Mouse (Mus musculus) liver, embryonic 12.5 days (tissue): Measurements from ENCODE around the gene Psrc1. TPM values are rescaled to one million over a fixed set of nuclear protein-coding genes. Genes with fewer than 3 reads are reported as not detected.

Source experiments
- ATAC-seq: fragments of 200-750 bp; cut with Nextera tagmentation; 2 replicates; pipeline ENCODE4 v1.8.0; 2017; ENCODE audit warnings: moderate number of reproducible peaks, mild to moderate bottlenecking, moderate library complexity
- H3K27ac ChIP-seq: fragments of 300-500 bp; sonication (generic); 2 replicates; pipeline ENCODE4 v1.5.1; 2016; ENCODE audit warnings: mild to moderate bottlenecking
- H3K27me3 ChIP-seq: fragments of 300-500 bp; sonication (generic); replicated peaks from 2 replicates; pipeline ENCODE4 v1.6.1; 2016; ENCODE audit warnings: mild to moderate bottlenecking, moderate library complexity
- H3K36me3 ChIP-seq: fragments of 300-500 bp; sonication (generic); 2 replicates; pipeline ENCODE4 v1.6.1; 2016; ENCODE audit warnings: mild to moderate bottlenecking, moderate library complexity
- H3K4me1 ChIP-seq: fragments of 300-500 bp; sonication (generic); 2 replicates; pipeline ENCODE4 v1.6.1; 2016
- H3K4me2 ChIP-seq: fragments of 300-500 bp; sonication (generic); 2 replicates; pipeline ENCODE4 v1.6.1; 2016; ENCODE audit warnings: mild to moderate bottlenecking, moderate library complexity
- H3K4me3 ChIP-seq: fragments of 300-500 bp; sonication (generic); 2 replicates; pipeline ENCODE4 v1.5.1; 2016; ENCODE audit warnings: mild to moderate bottlenecking, moderate library complexity
- H3K9ac ChIP-seq: fragments of 300-500 bp; sonication (generic); 2 replicates; pipeline ENCODE4 v1.6.1; 2016; ENCODE audit warnings: mild to moderate bottlenecking, moderate library complexity
- H3K9me3 ChIP-seq: fragments of 300-500 bp; sonication (generic); replicated peaks from 2 replicates; pipeline ENCODE4 v1.6.1; 2016; ENCODE audit warnings: mild to moderate bottlenecking, moderate library complexity
- WGBS: fragments of 180-500 bp; shearing (Covaris S2); methylation state at CpG from one replicate; pipeline ENCODE4 v1.1.7; 2016; ENCODE audit not compliant: insufficient replicate concordance; 5-methylcytosine and 5-hydroxymethylcytosine counted together
- polyA plus RNA-seq: library from polyadenylated mRNA; unstranded; fragments of >200 nt; fragmentation: Nextera tagmentation; extraction: Ambion mirVana; gene quantifications from 2 replicates; pipeline ENCODE4 v1.2.1, GENCODE M21; 2016

Gene Psrc1
- polyA plus RNA-seq, 1 experiment from 2014 or later: 21.2 TPM

- Histone ChIP-seq H3K9me3 (peaks cover 20% of the 10 kb centered on the region; the same call in 1 of the 2 replicates), H3K27me3 (peaks cover 37% of the 10 kb centered on the region), H3K27ac (no peak overlapping the region), H3K4me1 (peaks cover 14% of the 10 kb centered on the region), H3K36me3 (0 out of 2 replicates have a peak, but pooled peaks cover 5% of the 10 kb centered on the region), H3K4me3 (no peak overlapping the region), H3K4me2 (no peak overlapping the region), H3K9ac (no peak overlapping the region)
- WGBS: 65% methylated on average over 8 of the region's 8 CpGs
- no peak for ATAC-seq
Measured at GRCm38 (mm10) chr3:108411754-108412121, 28.1 kb downstream of the Psrc1 start.

GRCm38 (mm10) chr3:108413634-108414360 lies 30.2 kb downstream of the Psrc1 start:
- Histone ChIP-seq H3K4me2 (no peak overlapping the region), H3K9me3 (peaks cover 20% of the 10 kb centered on the region; the same call in 1 of the 2 replicates), H3K4me3 (no peak overlapping the region), H3K36me3 (0 out of 2 replicates have a peak, but pooled peaks cover 5% of the 10 kb centered on the region), H3K27ac (no peak overlapping the region), H3K27me3 (peaks cover 49% of the 10 kb centered on the region), H3K4me1 (peaks cover 14% of the 10 kb centered on the region), H3K9ac (no peak overlapping the region)
- no peak for ATAC-seq
- WGBS: 88% methylated on average over 35 of the region's 35 CpGs

- Histone ChIP-seq H3K9me3 (peaks cover 20% of the 10 kb centered on the region; the same call in 1 of the 2 replicates), H3K9ac (peak within 1 kb of the TSS; percentile 71), H3K27me3 (peaks cover 63% of the 10 kb centered on the region), H3K27ac (no peak within 1 kb of the TSS), H3K4me2 (peak within 1 kb of the TSS; percentile 99), H3K4me1 (peaks cover 14% of the 10 kb centered on the region), H3K4me3 (peak within 1 kb of the TSS; percentile 68), H3K36me3 (0 out of 2 replicates have a peak, but pooled peaks cover 5% of the 10 kb centered on the region)
- WGBS: 8% methylated on average over 62 of the region's 67 CpGs
- peak; percentile 17; the same call in 1 of the 2 replicates for ATAC-seq
Measured at GRCm38 (mm10) chr3:108414857-108415830, 31.5 kb downstream of the Psrc1 start, which contains the start of gene Celsr2. Gene Celsr2, minus strand, starts transcription at chr3:108415552.

GRCm38 (mm10) chr3:108415831-108416223 lies 32.2 kb downstream of the Psrc1 start:
- Histone ChIP-seq H3K27ac (no peak overlapping the region), H3K9ac (peak overlapping the region; percentile 71), H3K4me2 (peak overlapping the region; percentile 99), H3K4me3 (peak overlapping the region; percentile 68), H3K27me3 (peaks cover 63% of the 10 kb centered on the region), H3K4me1 (peaks cover 14% of the 10 kb centered on the region), H3K36me3 (0 out of 2 replicates have a peak, but pooled peaks cover 5% of the 10 kb centered on the region), H3K9me3 (peaks cover 20% of the 10 kb centered on the region; the same call in 1 of the 2 replicates)
- under 1% methylated on average over 48 of the region's 48 CpGs for WGBS
- ATAC-seq: peak; percentile 68; the same call in 1 of the 2 replicates

- H3K9ac ChIP-seq: no peak overlapping the region
- H3K4me1 ChIP-seq: peaks cover 11% of the 10 kb centered on the region
- no peak overlapping the region for H3K4me2 ChIP-seq
- WGBS: 39% methylated on average over 6 of the region's 6 CpGs
- H3K27me3 ChIP-seq: peaks cover 21% of the 10 kb centered on the region
- ATAC-seq: no peak
- H3K36me3 ChIP-seq: peaks cover 31% of the 10 kb centered on the region
- no peak overlapping the region for H3K27ac ChIP-seq
- no peaks in the 10 kb centered on the region for H3K9me3 ChIP-seq
- H3K4me3 ChIP-seq: no peak overlapping the region
Measured at GRCm38 (mm10) chr3:108423006-108423405, 39.4 kb downstream of the Psrc1 start.

DNA sequence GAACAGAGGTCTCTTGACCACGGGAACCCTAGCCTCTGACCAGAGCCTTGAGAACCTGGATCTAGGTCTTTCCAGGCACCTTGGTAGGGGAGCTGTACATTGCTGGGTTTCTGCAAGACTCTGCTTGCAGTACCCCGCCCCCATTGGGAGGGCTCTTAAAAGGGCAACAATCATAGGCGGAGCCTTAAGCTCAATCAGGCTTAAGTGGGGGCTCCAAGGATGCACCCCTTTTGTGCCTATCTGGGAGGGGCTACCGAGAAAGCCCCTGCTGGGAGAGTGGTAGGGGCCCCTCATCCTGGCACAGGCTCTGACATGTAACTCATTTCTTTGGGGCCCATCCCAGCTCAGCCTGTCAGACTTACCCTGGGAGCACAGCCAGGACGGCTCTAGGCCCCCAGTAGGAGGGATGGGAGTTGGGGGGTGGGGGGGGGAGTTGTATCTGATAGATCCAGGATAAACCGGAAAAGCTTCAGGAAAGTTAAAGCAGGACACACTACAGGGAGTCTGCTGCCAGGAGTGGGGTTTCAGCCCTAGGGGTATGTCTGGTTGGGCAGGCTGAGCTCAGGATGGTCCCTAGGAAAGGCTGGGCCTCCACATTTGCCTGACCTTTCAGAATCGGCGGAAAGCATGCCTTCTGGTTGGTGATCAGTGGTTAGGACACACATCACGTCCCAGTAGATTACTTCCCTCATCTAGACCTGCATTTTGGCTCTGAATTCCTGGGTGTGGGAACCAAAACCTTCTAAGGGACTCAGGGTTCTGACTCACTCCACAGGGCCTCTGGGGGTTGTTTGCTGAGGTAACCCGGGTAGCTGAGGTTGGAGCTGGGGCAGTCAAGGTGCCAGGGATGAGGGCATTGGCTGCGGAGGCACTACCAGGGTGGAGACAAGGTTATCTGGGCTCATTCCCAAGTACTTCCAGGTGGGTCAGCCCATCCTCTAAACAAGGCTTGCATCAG lies 40.5 kb downstream of the Psrc1 start:
- peaks cover 43% of the 10 kb centered on the region for H3K36me3 ChIP-seq
- WGBS: 27% methylated on average over 11 of the region's 11 CpGs
- peaks cover 11% of the 10 kb centered on the region for H3K4me1 ChIP-seq
- H3K27ac ChIP-seq: no peak overlapping the region
- no peak overlapping the region for H3K9ac ChIP-seq
- peaks cover 10% of the 10 kb centered on the region; the same call in 1 of the 2 replicates for H3K27me3 ChIP-seq
- peak overlapping the region; percentile 30 for H3K4me2 ChIP-seq
- H3K4me3 ChIP-seq: no peak overlapping the region
- no peaks in the 10 kb centered on the region for H3K9me3 ChIP-seq
- peak; percentile 33; the same call in 1 of the 2 replicates for ATAC-seq

DNA sequence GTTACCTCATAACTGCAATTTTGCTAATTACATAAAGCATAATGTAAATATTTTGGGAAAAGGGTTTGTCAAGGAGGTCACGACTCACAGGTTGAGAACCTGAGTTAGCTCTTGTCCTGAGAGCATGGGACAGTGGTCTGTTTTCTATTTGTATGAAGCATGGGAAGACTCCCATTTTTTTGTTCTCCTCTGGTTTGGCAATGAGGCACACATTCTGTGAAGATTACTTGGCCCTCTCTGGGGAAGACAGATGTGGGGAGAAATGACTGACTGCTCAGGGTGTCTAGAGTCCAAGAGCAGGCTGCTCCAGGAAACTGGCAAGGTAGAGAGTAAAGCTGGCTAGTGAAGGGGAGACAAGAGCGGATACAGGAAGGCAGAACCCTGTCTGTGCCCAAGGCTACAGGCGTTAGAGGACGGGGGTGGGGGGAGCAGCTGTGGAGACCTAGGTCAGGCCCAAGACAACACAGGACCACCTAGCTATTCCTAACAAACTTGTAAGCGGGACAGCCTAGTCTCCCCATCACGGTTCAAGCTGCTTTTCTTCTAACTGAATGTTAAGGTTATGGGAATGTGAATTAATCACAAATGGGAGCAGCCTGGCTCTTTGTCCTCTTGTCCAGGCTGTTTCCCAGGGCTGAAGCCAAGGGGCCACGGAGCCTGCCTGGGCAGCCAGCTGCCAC lies 41.4 kb downstream of the Psrc1 start:
- Histone ChIP-seq H3K27me3 (0 out of 2 replicates have a peak, but pooled peaks cover under 1% of the 10 kb centered on the region), H3K9ac (no peak overlapping the region), H3K4me1 (peaks cover 11% of the 10 kb centered on the region), H3K4me3 (no peak overlapping the region), H3K27ac (no peak overlapping the region), H3K4me2 (no peak overlapping the region), H3K36me3 (peaks cover 52% of the 10 kb centered on the region), H3K9me3 (no peaks in the 10 kb centered on the region)
- 78% methylated on average over 7 of the region's 7 CpGs for WGBS
- ATAC-seq: no peak

DNA sequence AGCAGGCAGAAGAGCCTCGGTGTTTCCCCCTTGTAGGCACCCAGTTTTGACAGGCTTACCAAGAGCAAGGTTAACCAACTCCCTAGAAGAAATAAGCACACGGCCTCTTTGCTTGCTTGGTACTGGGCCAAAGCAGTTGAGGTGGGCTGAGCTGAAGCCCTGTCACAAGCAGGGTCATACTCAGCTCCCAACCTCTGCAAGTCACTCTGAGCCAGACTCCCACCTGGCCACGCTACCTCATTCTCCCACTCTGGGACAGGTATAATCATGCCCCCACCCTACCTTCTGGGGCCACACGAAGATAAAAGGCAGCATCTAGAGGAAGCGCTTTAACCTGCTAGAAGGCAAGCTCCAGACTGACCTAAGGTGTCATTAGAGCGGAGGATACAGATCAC lies 42.0 kb downstream of the Psrc1 start:
- Histone ChIP-seq H3K4me2 (no peak overlapping the region), H3K4me1 (peaks cover 11% of the 10 kb centered on the region), H3K36me3 (peaks cover 58% of the 10 kb centered on the region), H3K9ac (no peak overlapping the region), H3K4me3 (no peak overlapping the region), H3K27me3 (no peaks in the 10 kb centered on the region), H3K27ac (no peak overlapping the region), H3K9me3 (no peaks in the 10 kb centered on the region)
- ATAC-seq: no peak
- 87% methylated on average over 6 of the region's 6 CpGs for WGBS

- no peak overlapping the region for H3K9ac ChIP-seq
- no peaks in the 10 kb centered on the region for H3K4me1 ChIP-seq
- H3K27ac ChIP-seq: no peak overlapping the region
- no peak overlapping the region for H3K4me2 ChIP-seq
- ATAC-seq: no peak
- H3K27me3 ChIP-seq: no peaks in the 10 kb centered on the region
- whole genome bisulfite sequencing: 85% methylated on average over 13 of the region's 13 CpGs
- no peaks in the 10 kb centered on the region for H3K9me3 ChIP-seq
- H3K4me3 ChIP-seq: no peak overlapping the region
- H3K36me3 ChIP-seq: peaks cover 99% of the 10 kb centered on the region
Measured at GRCm38 (mm10) chr3:108432542-108433187, 49.0 kb downstream of the Psrc1 start.

DNA sequence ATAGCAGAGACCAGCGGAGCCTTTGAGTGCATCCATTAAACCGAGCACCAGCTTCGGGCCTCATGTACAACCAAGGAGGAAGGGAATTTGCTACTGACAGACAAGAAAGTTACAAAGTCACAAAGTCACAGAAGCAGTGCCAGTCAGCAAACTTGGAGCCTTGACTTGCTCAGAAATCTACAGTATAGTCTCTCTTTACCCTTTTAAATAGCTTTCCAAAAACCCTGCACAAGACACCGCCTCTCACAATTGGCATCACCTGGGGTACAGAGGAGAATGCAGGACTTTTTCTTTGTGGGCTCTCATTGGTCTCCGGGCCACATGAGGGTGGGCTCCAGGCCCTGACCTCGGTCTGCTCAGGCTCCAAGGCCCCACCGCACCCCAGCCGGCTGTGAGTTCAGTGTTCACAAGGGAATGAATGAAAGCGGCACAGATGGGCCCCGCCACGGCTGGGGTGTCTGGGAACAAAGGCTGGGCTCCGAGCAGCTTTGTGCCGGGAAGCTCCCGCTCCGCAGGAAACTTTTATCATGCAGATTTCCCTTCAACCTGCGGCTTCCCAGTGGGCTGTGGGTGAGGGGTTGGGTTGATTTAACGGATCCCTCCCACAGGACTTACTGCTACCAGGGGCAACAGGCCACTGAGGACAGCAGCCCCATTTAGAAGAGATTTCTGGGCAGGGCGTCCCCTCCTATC lies 49.7 kb downstream of the Psrc1 start:
- H3K36me3 ChIP-seq: peaks cover 97% of the 10 kb centered on the region
- WGBS: 80% methylated on average over 18 of the region's 18 CpGs

More for the DNA sequence above, 49.7 kb downstream of the Psrc1 start:
- no peaks in the 10 kb centered on the region for H3K9me3 ChIP-seq
- 0 out of 2 replicates have a peak, but pooled peaks have one; percentile 14 for ATAC-seq
- no peak overlapping the region for H3K4me3 ChIP-seq
- no peaks in the 10 kb centered on the region for H3K4me1 ChIP-seq
- H3K27ac ChIP-seq: no peak overlapping the region
- no peaks in the 10 kb centered on the region for H3K27me3 ChIP-seq
- no peak overlapping the region for H3K9ac ChIP-seq
- H3K4me2 ChIP-seq: no peak overlapping the region
